Comparison of ENCODE assay signal across 15 mouse cellular contexts in the genomic region with DNA sequence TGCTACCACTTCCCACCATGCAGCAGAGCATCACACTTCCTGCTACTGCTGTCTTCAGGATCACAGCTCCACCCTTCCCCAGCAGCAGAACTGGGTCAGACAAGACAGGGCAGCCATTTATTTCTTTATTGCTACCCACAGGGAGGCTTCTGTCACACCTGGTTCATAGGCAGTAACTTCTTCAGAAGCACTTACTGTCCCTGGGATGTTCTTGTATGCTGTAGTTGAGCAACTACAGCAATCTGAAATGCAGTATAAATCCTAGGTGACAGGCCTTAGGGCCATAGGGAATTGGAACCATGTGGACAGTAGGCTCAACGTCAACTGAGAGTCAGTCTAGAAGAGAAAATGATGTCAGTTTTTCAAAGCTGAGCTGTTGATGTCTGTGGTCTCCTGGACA.
"Had no signal": no experiment of that assay in that cellular context is flagged by ENCODE, and none has a peak within 500 bp of the region (broad histone marks: within the 10 kb centered on the region; RNA-seq: fewer than 3 reads in every experiment).

No protein-coding gene starts in this region.

- DNase-seq: heart, postnatal 10 days; heart, postnatal 36 days; heart, postnatal 4 days; kidney, adult 11 months; kidney, adult 18-20 months; kidney, adult 2 months; kidney, adult 8-10 months; kidney, adult 9 months; kidney, postnatal 10 days; kidney, postnatal 14 days; kidney, postnatal 25 days; kidney, postnatal 36 days; kidney, postnatal 4 days; layer of hippocampus, adult 9-11 months; layer of hippocampus, postnatal 36 days had no signal
